Mouse (Mus musculus) lung, embryonic 14.5 days (tissue): ENCODE results near the gene Olfr670. TPM values are rescaled to one million over a fixed set of nuclear protein-coding genes. Genes with fewer than 3 reads are reported as not detected.
"Not testable (repeated sequence)": the region's sequence is repeated elsewhere in the genome, so short reads cannot be mapped to it uniquely, and the experiment has no call there.

ENCODE experiments used
- ATAC-seq: fragments of 200-750 bp; cut with Nextera tagmentation; 2 replicates; pipeline ENCODE4 v1.8.0; 2017; ENCODE audit warnings: mild to moderate bottlenecking, moderate TSS enrichment, moderate library complexity; ENCODE audit not compliant: insufficient read depth
- DNase-seq: peaks from one replicate; pipeline ENCODE4 v3.0.0-alpha.2; 2015
- H3K27ac ChIP-seq: fragments of 300-500 bp; sonication (generic); 2 replicates; pipeline ENCODE4 v1.5.1; 2014; ENCODE audit warnings: low read depth, mild to moderate bottlenecking, moderate library complexity
- H3K27me3 ChIP-seq: fragments of 300-500 bp; sonication (generic); 2 replicates; pipeline ENCODE4 v1.6.1; 2014; ENCODE audit warnings: low read length, control low read depth; ENCODE audit not compliant: insufficient read depth
- H3K36me3 ChIP-seq: fragments of 300-500 bp; sonication (generic); 2 replicates; pipeline ENCODE4 v1.6.1; 2014; ENCODE audit warnings: control low read depth; ENCODE audit not compliant: insufficient read depth
- H3K4me1 ChIP-seq: fragments of 300-500 bp; sonication (generic); 2 replicates; pipeline ENCODE4 v1.6.1; 2014; ENCODE audit warnings: antibody characterized with exemption, control low read depth; ENCODE audit not compliant: insufficient read depth
- H3K4me2 ChIP-seq: fragments of 300-500 bp; sonication (generic); 2 replicates; pipeline ENCODE4 v1.6.1; 2014; ENCODE audit warnings: mild to moderate bottlenecking
- H3K4me3 ChIP-seq: fragments of 300-500 bp; sonication (generic); 2 replicates; pipeline ENCODE4 v1.5.1; 2014; ENCODE audit warnings: low read depth, low read length
- H3K9ac ChIP-seq: fragments of 300-500 bp; sonication (generic); 2 replicates; pipeline ENCODE4 v1.6.1; 2014
- H3K9me3 ChIP-seq: fragments of 300-500 bp; sonication (generic); 2 replicates; pipeline ENCODE4 v1.6.1; 2016; ENCODE audit warnings: low read depth, low read length, control low read depth
- CTCF ChIP-seq: IDR thresholded peaks from 2 replicates; pipeline ENCODE4 v1.5.1; 2016; ENCODE audit warnings: antibody characterized with exemption, low read depth
- WGBS: fragments of 180-500 bp; shearing (Covaris S2); extraction: QIAGEN DNeasy Blood & Tissue Kit; methylation state at CpG from one replicate; pipeline ENCODE4 v1.1.7; 2014; 5-methylcytosine and 5-hydroxymethylcytosine counted together
- polyA plus RNA-seq: library from polyadenylated mRNA; unstranded; fragments of >200 nt; fragmentation: Nextera tagmentation; extraction: Ambion mirVana; gene quantifications from 2 replicates; pipeline ENCODE4 v1.2.1, GENCODE M21; 2014

Olfr670 gene
- polyA plus RNA-seq: not detected in 2 replicates

DNA sequence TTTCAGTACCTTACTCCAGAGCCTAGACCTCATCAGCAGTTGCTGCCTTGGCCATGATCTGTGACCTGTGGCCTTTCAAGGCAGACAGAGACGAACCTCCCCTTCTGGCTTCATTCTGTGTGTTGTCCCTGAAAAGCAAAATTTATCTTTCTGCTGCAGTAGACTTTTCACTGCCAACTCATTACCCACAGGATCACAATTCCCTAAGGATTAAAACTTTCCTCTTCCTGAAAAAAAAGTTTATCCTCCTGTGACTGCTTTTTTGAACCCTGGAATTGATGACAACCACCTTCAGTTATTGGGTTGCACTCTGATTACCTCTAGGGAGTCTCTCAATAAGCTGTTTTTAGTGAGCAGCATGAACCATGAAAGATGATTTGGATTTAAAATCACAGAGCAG is at the start of gene Olfr670:
Gene Olfr670, minus strand, starts transcription at position 101 of the 400 bp plus-strand sequence.
- Histone ChIP-seq H3K9me3 (no peaks in the 10 kb centered on the region), H3K9ac (no peak within 1 kb of the TSS), H3K27ac (no peak within 1 kb of the TSS), H3K4me3 (no peak within 1 kb of the TSS), H3K27me3 (no peaks in the 10 kb centered on the region), H3K36me3 (no peaks in the 10 kb centered on the region), H3K4me2 (no peak within 1 kb of the TSS), H3K4me1 (no peaks in the 10 kb centered on the region)
- WGBS: 31% methylated on average over 1 of the region's 1 CpGs
- ATAC-seq (no peak), DNase-seq (no peak)
- TF ChIP-seq CTCF: no peak

DNA sequence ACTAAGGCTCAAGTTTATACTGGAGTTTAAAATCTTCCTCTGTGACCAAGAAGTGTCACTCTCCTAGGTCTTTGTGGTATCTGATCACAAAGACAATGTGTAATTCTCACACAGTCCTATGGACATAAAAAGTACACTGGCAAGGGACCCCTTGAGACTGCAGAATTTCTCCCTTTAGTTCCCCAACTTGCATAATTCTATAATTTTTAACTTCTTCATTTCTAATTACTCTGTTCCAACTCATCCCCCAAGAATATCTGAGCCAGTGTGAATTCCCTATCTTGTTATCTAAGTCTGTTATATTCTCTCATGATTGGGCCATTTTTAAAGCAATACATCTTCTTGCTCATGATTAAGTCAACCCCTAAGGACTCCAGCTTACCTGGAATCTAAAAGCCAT is 39.5 kb upstream of the Olfr670 start, which contains the start of gene Olfr672:
Gene Olfr672, minus strand, starts transcription at position 101 of the 400 bp plus-strand sequence.
- ATAC-seq: no peak
- no peak within 1 kb of the TSS for H3K9ac ChIP-seq
- H3K27ac ChIP-seq: no peak within 1 kb of the TSS
- H3K4me2 ChIP-seq: no peak within 1 kb of the TSS
- DNase-seq: no peak
- no peak within 1 kb of the TSS for H3K4me3 ChIP-seq
- no peaks in the 10 kb centered on the region for H3K4me1 ChIP-seq
- TF ChIP-seq CTCF: no peak
- H3K9me3 ChIP-seq: no peaks in the 10 kb centered on the region
- no peaks in the 10 kb centered on the region for H3K27me3 ChIP-seq
- no peaks in the 10 kb centered on the region for H3K36me3 ChIP-seq

DNA sequence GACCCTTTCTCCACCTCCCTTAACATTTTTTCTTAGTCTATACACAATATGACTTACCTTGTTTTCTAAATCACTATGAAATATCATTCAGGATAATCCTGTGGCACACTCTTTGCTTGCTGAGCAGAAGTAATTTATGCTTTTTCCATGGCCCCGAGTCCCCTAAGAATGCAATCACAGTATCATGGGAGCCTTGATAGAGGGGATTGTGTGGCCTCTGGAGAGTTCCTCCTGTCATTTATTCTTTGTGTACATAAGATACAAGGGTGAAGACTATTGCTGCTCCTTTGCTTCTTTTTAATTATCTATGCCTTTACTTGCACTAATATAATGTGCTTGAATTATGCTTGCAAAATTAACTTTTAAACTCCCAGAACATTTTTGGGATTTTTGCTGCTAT is 16.6 kb upstream of the Olfr670 start, which contains the start of gene Olfr671:
Gene Olfr671, minus strand, starts transcription at position 101 of the 400 bp plus-strand sequence.
- TF ChIP-seq CTCF: no peak
- no peak within 1 kb of the TSS for H3K4me2 ChIP-seq
- H3K9me3 ChIP-seq: no peaks in the 10 kb centered on the region
- no peaks in the 10 kb centered on the region for H3K27me3 ChIP-seq
- H3K4me1 ChIP-seq: no peaks in the 10 kb centered on the region
- DNase-seq: no peak
- no peak within 1 kb of the TSS for H3K9ac ChIP-seq
- 80% methylated on average over 1 of the region's 1 CpGs for WGBS
- H3K36me3 ChIP-seq: no peaks in the 10 kb centered on the region
- no peak within 1 kb of the TSS for H3K4me3 ChIP-seq
- ATAC-seq: no peak
- no peak within 1 kb of the TSS for H3K27ac ChIP-seq

DNA sequence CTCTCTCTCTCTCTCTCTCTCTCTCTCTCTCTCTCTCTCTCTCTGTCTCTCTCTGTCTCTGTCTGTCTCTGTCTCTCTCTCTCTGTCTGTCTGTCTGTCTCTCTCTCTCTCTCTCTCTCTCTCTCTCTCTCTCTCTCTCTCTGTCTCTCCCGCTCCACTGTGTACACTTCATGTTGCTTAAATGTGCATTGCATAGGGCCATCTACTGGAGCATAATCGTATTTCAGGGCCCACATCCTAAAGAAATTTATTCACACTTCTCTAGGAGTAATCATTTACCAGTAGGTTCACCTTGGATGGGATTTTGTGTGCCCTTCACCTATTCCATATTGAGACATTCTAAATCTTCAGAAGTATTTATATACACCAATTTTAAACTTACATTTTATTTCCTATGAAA is 10.1 kb upstream of the Olfr670 start:
- ATAC-seq, H3K27me3 ChIP-seq, H3K36me3 ChIP-seq, H3K27ac ChIP-seq, H3K9ac ChIP-seq, DNase-seq, H3K4me2 ChIP-seq, H3K9me3 ChIP-seq, H3K4me3 ChIP-seq, H3K4me1 ChIP-seq: not testable (repeated sequence)
- 58% methylated on average over 2 of the region's 2 CpGs for WGBS

DNA sequence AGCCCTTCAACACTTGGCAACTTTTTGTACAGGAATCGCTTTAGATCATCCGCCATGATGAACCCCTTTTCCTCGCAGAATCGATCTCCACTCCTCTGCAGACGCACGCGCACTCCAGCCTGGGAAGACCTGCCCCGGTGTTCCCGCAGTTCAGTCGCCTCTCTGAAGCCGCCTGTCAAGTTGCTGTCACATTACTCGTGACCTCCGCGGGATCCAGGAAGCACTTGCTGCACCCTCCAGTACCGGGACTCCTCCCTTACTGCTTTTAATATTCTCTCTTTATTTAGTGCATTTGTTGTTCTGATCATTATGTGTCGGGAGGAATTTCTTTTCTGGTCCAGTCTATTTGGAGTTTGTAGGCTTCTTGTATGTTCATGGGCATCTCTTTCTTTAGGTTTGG is 12.2 kb downstream of the Olfr670 start:
- not testable (repeated sequence) for H3K9ac ChIP-seq, H3K27me3 ChIP-seq, H3K4me3 ChIP-seq, H3K4me1 ChIP-seq, ATAC-seq, H3K4me2 ChIP-seq, H3K27ac ChIP-seq, DNase-seq, H3K9me3 ChIP-seq, H3K36me3 ChIP-seq
- 91% methylated on average over 16 of the region's 16 CpGs for WGBS

DNA sequence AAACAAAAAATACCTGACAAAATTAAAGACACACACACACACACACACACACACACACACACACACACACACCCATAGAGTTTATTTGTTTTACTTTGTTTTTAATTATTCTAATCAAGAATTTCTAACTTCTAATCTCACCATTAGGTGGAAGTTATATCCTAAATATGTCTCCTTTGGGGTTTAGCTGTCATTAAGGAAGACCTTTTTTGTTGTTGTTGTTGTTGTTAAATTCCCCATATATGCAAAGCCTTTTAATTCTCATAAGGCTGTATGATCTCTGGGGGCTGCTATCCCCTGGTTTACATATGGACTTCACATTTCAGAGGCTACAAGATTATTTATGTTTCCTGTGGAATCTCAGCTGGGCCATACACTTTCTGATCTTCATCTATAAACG is 28.5 kb downstream of the Olfr670 start, which contains the start of gene Olfr669:
Gene Olfr669, plus strand, starts transcription at position 301 of the 400 bp plus-strand sequence.
- no peak for TF ChIP-seq CTCF
- 73% methylated on average over 1 of the region's 1 CpGs for WGBS
- no peak within 1 kb of the TSS for H3K27ac ChIP-seq
- no peak within 1 kb of the TSS for H3K9ac ChIP-seq
- DNase-seq (no peak), ATAC-seq (no peak)
- no peaks in the 10 kb centered on the region for H3K36me3 ChIP-seq
- H3K4me3 ChIP-seq: no peak within 1 kb of the TSS
- no peaks in the 10 kb centered on the region for H3K27me3 ChIP-seq
- no peaks in the 10 kb centered on the region for H3K4me1 ChIP-seq
- no peak within 1 kb of the TSS for H3K4me2 ChIP-seq
- H3K9me3 ChIP-seq: no peaks in the 10 kb centered on the region

DNA sequence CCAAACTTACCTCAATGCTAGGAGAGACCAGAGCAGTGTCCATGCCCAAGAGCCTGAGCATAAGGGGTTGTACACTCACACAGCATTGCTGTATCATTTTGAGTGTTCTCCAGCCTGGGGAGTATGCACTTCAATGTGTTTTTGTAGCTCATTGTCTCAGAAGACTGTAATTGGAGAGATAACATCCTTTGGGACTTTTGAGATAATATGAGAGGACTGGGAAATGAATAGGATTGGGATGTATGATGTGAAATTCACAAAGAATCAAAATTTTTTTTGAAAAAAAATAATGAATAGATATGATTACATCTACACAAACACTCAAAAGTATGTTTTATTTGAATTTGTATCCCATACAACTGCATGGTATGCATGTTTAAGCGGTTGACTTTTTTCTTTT is 34.5 kb downstream of the Olfr670 start, which contains the start of gene Olfr668:
Gene Olfr668, minus strand, starts transcription at position 101 of the 400 bp plus-strand sequence.
- H3K4me2 ChIP-seq: no peak within 1 kb of the TSS
- H3K4me1 ChIP-seq: no peaks in the 10 kb centered on the region
- DNase-seq (no peak), ATAC-seq (no peak)
- TF ChIP-seq CTCF: no peak
- no peak within 1 kb of the TSS for H3K9ac ChIP-seq
- WGBS: 73% methylated on average over 1 of the region's 1 CpGs
- H3K27ac ChIP-seq: no peak within 1 kb of the TSS
- no peaks in the 10 kb centered on the region for H3K27me3 ChIP-seq
- H3K9me3 ChIP-seq: no peaks in the 10 kb centered on the region
- no peaks in the 10 kb centered on the region for H3K36me3 ChIP-seq
- no peak within 1 kb of the TSS for H3K4me3 ChIP-seq

DNA sequence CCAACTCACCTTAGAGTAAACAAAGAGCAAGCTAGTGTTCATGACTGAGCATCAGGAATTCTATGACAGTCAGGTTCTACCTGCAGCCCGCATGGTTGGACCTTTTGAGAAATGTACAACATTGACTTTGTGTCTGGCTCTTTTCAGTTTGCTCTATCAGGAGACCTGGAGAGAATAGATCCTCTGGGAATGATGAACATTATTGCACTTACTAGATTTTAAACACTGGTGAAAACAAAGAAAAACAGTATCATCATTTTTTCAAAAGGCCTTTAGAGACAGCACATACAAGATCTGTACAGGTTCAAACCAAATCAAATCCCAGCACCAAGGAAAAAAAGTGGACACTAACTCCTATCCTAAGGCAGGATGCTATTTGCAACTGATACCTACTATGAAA is 41.0 kb downstream of the Olfr670 start, which contains the start of gene Olfr667:
Gene Olfr667, minus strand, starts transcription at position 101 of the 400 bp plus-strand sequence.
- Histone ChIP-seq H3K9me3 (no peaks in the 10 kb centered on the region), H3K27ac (no peak within 1 kb of the TSS), H3K27me3 (no peaks in the 10 kb centered on the region), H3K4me1 (no peaks in the 10 kb centered on the region), H3K4me3 (no peak within 1 kb of the TSS), H3K9ac (no peak within 1 kb of the TSS), H3K36me3 (no peaks in the 10 kb centered on the region), H3K4me2 (no peak within 1 kb of the TSS)
- DNase-seq (no peak), ATAC-seq (no peak)
- TF ChIP-seq CTCF: no peak
- WGBS: 75% methylated on average over 1 of the region's 1 CpGs

Other genes with a start within 250 kb of the Olfr670 start
- not detected in 2 replicates for gene Usp17le, start 185.2 kb downstream of the Olfr670 start, polyA plus RNA-seq
- not detected in 2 replicates for gene Usp17lb, start 120.0 kb downstream of the Olfr670 start, polyA plus RNA-seq
- not detected in 2 replicates for gene Usp17la, start 105.6 kb downstream of the Olfr670 start, polyA plus RNA-seq
- not detected in 2 replicates for gene Olfr665, start 84.6 kb downstream of the Olfr670 start, polyA plus RNA-seq
- not detected in 2 replicates for gene Olfr666, start 66.7 kb downstream of the Olfr670 start, polyA plus RNA-seq
- not detected in 2 replicates for gene Olfr667, start 41.1 kb downstream of the Olfr670 start, polyA plus RNA-seq
- not detected in 2 replicates for gene Olfr668, start 34.6 kb downstream of the Olfr670 start, polyA plus RNA-seq
- not detected in 2 replicates for gene Olfr669, start 28.4 kb downstream of the Olfr670 start, polyA plus RNA-seq
- gene Olfr671, start 16.5 kb upstream of the Olfr670 start, polyA plus RNA-seq: not detected in 2 replicates
- not detected in 2 replicates for gene Olfr672, start 39.4 kb upstream of the Olfr670 start, polyA plus RNA-seq
- gene Olfr675, start 65.8 kb upstream of the Olfr670 start, polyA plus RNA-seq: not detected in 2 replicates
- gene Olfr676, start 70.1 kb upstream of the Olfr670 start, polyA plus RNA-seq: not detected in 2 replicates
- gene Olfr677, start 88.8 kb upstream of the Olfr670 start, polyA plus RNA-seq: not detected in 2 replicates
- gene Olfr678, start 101.9 kb upstream of the Olfr670 start, polyA plus RNA-seq: not detected in 2 replicates
- not detected in 2 replicates for gene Olfr679, start 118.6 kb upstream of the Olfr670 start, polyA plus RNA-seq
- not detected in 2 replicates for gene Olfr680-ps1, start 130.2 kb upstream of the Olfr670 start, polyA plus RNA-seq
- not detected in 2 replicates for gene Olfr681, start 154.2 kb upstream of the Olfr670 start, polyA plus RNA-seq
- not detected in 2 replicates for gene Olfr683, start 184.4 kb upstream of the Olfr670 start, polyA plus RNA-seq
- gene Olfr684, start 201.0 kb upstream of the Olfr670 start, polyA plus RNA-seq: not detected in 2 replicates
- gene Olfr685, start 223.4 kb upstream of the Olfr670 start, polyA plus RNA-seq: not detected in 2 replicates
- not detected in 2 replicates for gene Olfr686, start 244.9 kb upstream of the Olfr670 start, polyA plus RNA-seq